Mouse (Mus musculus) naive thymus-derived CD4-positive, alpha-beta T cell, adult 2 months (primary cell): Measurements from ENCODE around the gene Taar8a.
A peak's percentile ranks its signal among the peaks of the same experiment; 100 is the strongest.
"Not testable (repeated sequence)": the region's sequence is repeated elsewhere in the genome, so short reads cannot be mapped to it uniquely, and the experiment has no call there.

Experiments
- DNase-seq: peaks from one replicate; pipeline ENCODE4 v3.0.0-alpha.2; 2011; ENCODE audit warnings: low read depth

The Taar8a gene

GRCm38 (mm10) chr10:24076200-24076599, at the start of gene Taar8a:
Gene Taar8a (plus strand): TSS chr10:24076500.
- not testable (repeated sequence) for DNase-seq

GRCm38 (mm10) chr10:24026922-24027321, 49.4 kb upstream of the Taar8a start, which contains the start of gene Taar7d:
Gene Taar7d (plus strand): TSS chr10:24027222.
- DNase-seq = no peak

- DNase-seq = no peak
Measured at GRCm38 (mm10) chr10:24031347-24031746, 45.0 kb upstream of the Taar8a start.

- no peak for DNase-seq
Measured at GRCm38 (mm10) chr10:24037314-24037713, 39.0 kb upstream of the Taar8a start, which contains the start of gene Taar7e. Gene Taar7e (plus strand): TSS chr10:24037614.

GRCm38 (mm10) chr10:24040120-24040869, 36.0 kb upstream of the Taar8a start:
- DNase-seq = no peak

DNA sequence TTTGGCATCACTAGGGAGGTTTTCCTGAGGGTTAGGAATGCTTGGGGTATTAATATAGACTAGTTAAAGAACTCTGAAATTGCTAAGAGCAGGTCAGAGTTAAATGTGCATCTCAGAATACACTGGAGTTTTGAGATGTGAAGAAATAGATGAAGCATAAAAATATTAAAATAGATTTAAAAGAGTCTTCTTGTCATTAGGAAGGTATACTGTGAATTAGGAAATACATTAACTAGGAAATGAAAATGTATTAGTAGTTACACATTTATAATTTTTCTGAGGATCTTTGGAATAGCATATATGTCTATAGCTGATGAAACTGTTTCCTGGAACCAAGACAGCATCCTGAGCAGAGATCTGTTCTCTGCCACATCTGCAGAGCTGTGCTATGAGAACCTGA, 27.1 kb upstream of the Taar8a start, which contains the start of gene Taar7f:
Gene Taar7f (plus strand): TSS at position 301 of the 400 bp plus-strand sequence.
- DNase-seq = no peak

- DNase-seq = no peak
Measured at GRCm38 (mm10) chr10:24052039-24052438, 24.3 kb upstream of the Taar8a start.

DNA sequence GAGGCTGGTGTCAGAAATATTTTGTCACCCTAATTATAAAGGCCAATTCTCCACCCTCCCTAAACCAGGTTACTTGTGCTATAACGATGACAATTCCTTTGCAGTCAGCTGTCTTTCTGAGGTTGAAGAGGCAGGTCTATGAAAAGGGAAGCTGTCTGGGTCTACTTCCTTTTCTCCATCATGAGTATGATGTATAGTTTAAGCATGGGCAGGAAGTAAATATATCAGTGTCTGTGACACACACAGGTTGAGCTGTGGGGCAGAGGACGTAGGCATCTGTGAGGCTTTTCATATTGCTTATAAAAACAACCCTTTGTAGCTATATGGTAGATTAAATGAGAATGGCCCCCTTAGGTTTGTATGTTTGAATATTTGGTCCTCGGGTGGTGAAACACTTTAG, 17.3 kb upstream of the Taar8a start:
- DNase-seq = no peak

- not testable (repeated sequence) for DNase-seq
Measured at GRCm38 (mm10) chr10:24074751-24075150, 1.5 kb upstream of the Taar8a start.

DNA sequence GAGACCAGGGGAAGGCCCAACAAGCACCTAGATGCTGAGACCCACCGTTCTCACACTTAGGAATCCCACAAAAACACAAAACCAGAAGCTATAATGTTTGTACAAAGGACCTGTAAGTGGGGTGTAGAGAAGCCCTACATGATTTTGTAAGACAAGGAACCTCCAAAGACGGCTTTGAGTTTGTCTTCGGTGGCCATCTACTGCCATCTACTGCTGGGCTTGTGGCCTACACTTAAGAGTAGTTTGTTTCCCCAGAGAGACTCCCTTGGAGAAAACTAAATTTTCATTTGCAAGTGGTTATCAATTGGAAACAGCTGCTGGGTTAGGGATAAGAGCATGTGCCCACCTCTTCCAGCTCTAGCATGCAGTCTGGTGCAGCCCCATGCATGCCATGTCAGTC, 3.9 kb downstream of the Taar8a start:
- no peak for DNase-seq

DNA sequence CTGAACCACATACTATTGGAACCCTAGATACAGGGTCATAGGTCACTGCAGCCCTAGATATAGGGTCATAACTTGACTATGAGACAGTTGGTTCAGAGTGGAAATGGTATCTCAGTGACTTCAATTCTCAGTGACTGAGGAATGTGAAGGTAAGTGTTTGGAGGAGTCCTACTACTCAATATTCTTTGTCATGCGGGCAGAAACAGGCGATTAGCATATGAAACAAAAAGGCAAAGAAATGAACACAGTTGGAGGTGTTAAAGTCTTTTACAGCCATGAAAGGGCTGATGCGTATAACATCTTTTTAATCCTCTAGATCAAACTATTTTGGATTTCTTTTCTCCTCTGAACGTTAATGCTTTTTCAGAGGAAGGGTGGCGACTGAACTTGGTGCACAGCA, 9.6 kb downstream of the Taar8a start:
- no peak for DNase-seq

GRCm38 (mm10) chr10:24086555-24086954, 10.3 kb downstream of the Taar8a start:
- no peak for DNase-seq

- no peak for DNase-seq
Measured at GRCm38 (mm10) chr10:24087168-24087567, 10.9 kb downstream of the Taar8a start.

GRCm38 (mm10) chr10:24092194-24092593, 15.9 kb downstream of the Taar8a start, which contains the start of gene Taar8b:
Gene Taar8b (minus strand): TSS chr10:24092294.
- no peak for DNase-seq

GRCm38 (mm10) chr10:24097010-24097409, 20.7 kb downstream of the Taar8a start:
- DNase-seq = not testable (repeated sequence)

DNA sequence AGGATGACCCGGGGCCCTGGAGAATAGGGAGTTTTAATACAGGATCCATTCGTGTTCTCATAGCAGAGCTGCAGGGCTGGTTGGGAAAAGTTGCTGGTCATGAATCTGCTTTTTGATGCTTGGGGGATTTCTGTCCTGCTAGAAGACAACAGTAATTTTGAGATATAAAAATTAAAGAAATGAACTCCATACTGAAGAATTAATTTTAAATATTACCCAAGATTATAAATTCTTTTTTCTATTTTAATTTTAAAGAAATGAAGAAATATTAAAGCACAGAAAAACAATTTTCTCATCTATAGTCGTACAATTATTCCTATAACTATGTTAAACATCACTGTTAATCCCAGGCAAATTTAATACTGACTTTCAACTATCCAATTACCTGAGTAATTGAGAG, 25.5 kb downstream of the Taar8a start, which contains the start of gene Taar8c:
Gene Taar8c (minus strand): TSS at position 101 of the 400 bp plus-strand sequence.
- not testable (repeated sequence) for DNase-seq

- DNase-seq = not testable (repeated sequence)
Measured at GRCm38 (mm10) chr10:24103299-24103698, 27.0 kb downstream of the Taar8a start.

GRCm38 (mm10) chr10:24107747-24108146, 31.4 kb downstream of the Taar8a start:
- no peak for DNase-seq

DNA sequence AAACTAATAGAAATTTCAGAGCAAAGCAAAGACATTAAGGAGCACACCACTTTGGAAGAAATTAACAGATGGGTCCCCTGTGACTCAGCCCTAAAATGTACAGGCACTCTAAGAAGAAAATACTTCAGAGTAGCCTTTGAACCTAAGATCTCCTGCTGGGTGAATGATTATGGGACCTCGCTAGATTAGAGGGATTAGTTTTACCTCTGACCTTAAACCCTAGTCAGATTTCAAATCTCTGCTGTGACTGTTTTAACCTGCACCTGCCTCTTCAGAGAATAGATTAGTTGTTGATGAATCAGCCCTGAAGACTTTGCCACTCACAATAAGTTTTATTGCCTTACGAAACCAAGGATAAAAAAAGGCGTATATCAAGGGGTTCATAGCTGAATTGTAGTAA, 31.9 kb downstream of the Taar8a start:
- DNase-seq = no peak

GRCm38 (mm10) chr10:24109434-24109833, 33.1 kb downstream of the Taar8a start, which contains the start of gene Taar9:
Gene Taar9 (minus strand): TSS chr10:24109534.
- not testable (repeated sequence) for DNase-seq

DNA sequence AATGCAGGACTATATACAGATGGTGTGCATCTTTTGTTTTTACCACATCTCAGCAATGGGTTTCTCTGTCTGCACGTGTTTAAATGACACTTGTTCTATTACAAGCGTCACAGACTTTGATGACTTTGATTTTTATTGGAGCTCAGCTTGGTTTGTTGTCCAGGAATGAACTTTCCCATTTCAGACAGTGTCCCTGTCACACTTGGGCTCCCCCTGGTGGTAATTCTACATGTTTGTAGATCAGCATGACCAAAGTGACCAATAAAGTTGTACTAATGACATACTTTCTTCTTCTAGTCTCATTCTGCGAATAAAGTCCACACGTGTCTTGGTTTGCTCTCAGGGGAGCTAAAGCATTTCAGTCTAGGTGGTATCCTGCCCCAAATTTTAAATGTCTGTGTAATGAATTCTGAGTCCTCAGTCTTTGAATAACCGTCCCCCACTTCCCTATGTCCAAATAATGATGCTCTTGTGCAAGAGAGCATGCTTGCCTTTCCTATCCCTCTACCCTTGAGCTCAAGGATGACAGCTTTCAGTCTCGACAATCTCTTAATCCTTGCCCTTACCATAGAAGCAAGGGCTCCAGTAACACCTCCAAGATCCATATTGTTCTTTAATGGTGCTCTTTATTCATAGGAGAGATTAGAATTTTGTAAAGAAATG, 34.9 kb downstream of the Taar8a start:
- peak; percentile 39 for DNase-seq
